Mouse (Mus musculus): ENCODE results near the gene Mael. TPM values are rescaled to one million over a fixed set of nuclear protein-coding genes. Genes with fewer than 3 reads are reported as not detected.

The Mael gene
- polyA plus RNA-seq, 1 experiment from 2014 or later: not detected

- ATAC-seq (ENCODE audit: low FRiP score): peak; percentile 77
- no peak overlapping the region for H3K27ac ChIP-seq (ENCODE audit: low read depth, low read length)
- DNase-seq (ENCODE audit: low spot score): peak; percentile 46
Measured at GRCm38 (mm10) chr1:166189821-166190220, 48.7 kb downstream of the Mael start.

GRCm38 (mm10) chr1:166185357-166185756, 53.2 kb downstream of the Mael start:
- DNase-seq (ENCODE audit: low spot score) (no peak), ATAC-seq (ENCODE audit: low FRiP score) (no peak)
- 85% methylated on average over 5 of the region's 5 CpGs for WGBS
- Histone ChIP-seq H3K4me2 (replicated peaks; ENCODE audit: low read depth, low read length) (no peak overlapping the region), H3K4me3 (ENCODE audit: low read depth, low read length) (no peak overlapping the region), H3K27me3 (ENCODE audit: control insufficient read depth, insufficient read depth, low read length) (no peaks in the 10 kb centered on the region), H3K9ac (ENCODE audit: low read depth, low read length) (no peak overlapping the region), H3K36me3 (ENCODE audit: control insufficient read depth, insufficient read depth, low read length) (no peaks in the 10 kb centered on the region), H3K9me3 (ENCODE audit: control insufficient read depth, low read length) (no peaks in the 10 kb centered on the region), H3K27ac (ENCODE audit: low read depth, low read length) (no peak overlapping the region), H3K4me1 (replicated peaks; ENCODE audit: control insufficient read depth, insufficient read depth, low read length) (no peaks in the 10 kb centered on the region)

More at GRCm38 (mm10) chr1:166189821-166190220, 48.7 kb downstream of the Mael start:
- H3K4me2 ChIP-seq (replicated peaks; ENCODE audit: low read depth, low read length): no peak overlapping the region
- WGBS: 62% methylated on average over 4 of the region's 4 CpGs
- no peaks in the 10 kb centered on the region for H3K27me3 ChIP-seq (ENCODE audit: control insufficient read depth, insufficient read depth, low read length)
- H3K4me1 ChIP-seq (replicated peaks; ENCODE audit: control insufficient read depth, insufficient read depth, low read length): no peaks in the 10 kb centered on the region
- H3K9ac ChIP-seq (ENCODE audit: low read depth, low read length): no peak overlapping the region
- no peak overlapping the region for H3K4me3 ChIP-seq (ENCODE audit: low read depth, low read length)
- H3K36me3 ChIP-seq (ENCODE audit: control insufficient read depth, insufficient read depth, low read length): no peaks in the 10 kb centered on the region
- no peaks in the 10 kb centered on the region for H3K9me3 ChIP-seq (ENCODE audit: control insufficient read depth, low read length)

DNA sequence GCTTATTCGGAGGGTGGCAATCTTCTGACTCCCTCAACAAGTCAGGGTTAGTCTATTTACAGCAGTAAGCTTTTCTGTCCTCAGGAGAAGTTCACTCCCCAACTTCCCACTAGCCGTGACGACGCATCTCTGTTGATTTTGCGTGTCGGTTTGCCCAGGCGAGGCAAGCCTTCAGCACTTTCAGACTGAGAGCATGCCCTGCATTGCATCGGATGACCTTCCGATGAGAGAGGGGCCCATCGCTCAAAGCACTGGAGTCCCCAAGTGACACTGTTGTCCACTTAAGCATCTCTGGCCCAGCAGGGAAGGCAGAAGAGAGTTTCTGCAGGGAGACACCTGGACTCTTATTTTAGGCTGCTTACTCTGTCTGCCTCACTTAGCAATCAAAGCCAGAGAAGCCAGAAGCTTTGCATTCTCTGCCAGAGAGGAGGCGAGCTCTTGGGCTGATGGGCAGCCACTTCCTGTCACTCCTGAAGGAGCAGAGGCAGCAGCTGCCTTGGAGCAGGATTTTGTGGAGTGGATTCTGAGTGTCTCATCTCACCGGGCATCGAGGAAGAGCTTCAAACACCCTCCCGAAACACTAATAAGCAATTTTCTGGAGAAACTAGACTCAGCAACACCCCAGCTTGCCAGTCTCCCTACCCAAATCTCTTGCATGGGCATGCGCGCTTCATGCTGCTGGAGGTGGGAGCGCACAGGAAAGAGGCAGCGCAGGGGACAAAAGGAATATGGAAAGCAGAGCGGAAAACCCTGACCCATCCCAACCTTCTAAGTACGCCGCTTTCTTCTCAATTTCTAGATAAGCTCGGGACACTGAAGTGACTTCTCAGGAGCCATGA, 53.9 kb downstream of the Mael start:
- H3K36me3 ChIP-seq (ENCODE audit: control insufficient read depth, insufficient read depth, low read length): no peaks in the 10 kb centered on the region
- no peaks in the 10 kb centered on the region for H3K9me3 ChIP-seq (ENCODE audit: control insufficient read depth, low read length)
- ATAC-seq (ENCODE audit: low FRiP score) (no peak), DNase-seq (ENCODE audit: low spot score) (no peak)
- H3K27ac ChIP-seq (ENCODE audit: low read depth, low read length): no peak overlapping the region
- H3K4me2 ChIP-seq (replicated peaks; ENCODE audit: low read depth, low read length): no peak overlapping the region
- H3K4me1 ChIP-seq (replicated peaks; ENCODE audit: control insufficient read depth, insufficient read depth, low read length): no peaks in the 10 kb centered on the region
- no peaks in the 10 kb centered on the region for H3K27me3 ChIP-seq (ENCODE audit: control insufficient read depth, insufficient read depth, low read length)
- H3K4me3 ChIP-seq (ENCODE audit: low read depth, low read length): no peak overlapping the region
- WGBS: 83% methylated on average over 22 of the region's 22 CpGs
- no peak overlapping the region for H3K9ac ChIP-seq (ENCODE audit: low read depth, low read length)

GRCm38 (mm10) chr1:166182952-166183627, 55.5 kb downstream of the Mael start:
- no peak overlapping the region for H3K9ac ChIP-seq (ENCODE audit: low read depth, low read length)
- WGBS: 91% methylated on average over 10 of the region's 10 CpGs
- H3K9me3 ChIP-seq (ENCODE audit: control insufficient read depth, low read length): no peaks in the 10 kb centered on the region
- no peak overlapping the region for H3K27ac ChIP-seq (ENCODE audit: low read depth, low read length)
- ATAC-seq (ENCODE audit: low FRiP score): no peak
- no peaks in the 10 kb centered on the region for H3K36me3 ChIP-seq (ENCODE audit: control insufficient read depth, insufficient read depth, low read length)
- no peak overlapping the region for H3K4me3 ChIP-seq (ENCODE audit: low read depth, low read length)
- no peak for DNase-seq (ENCODE audit: low spot score)
- H3K27me3 ChIP-seq (ENCODE audit: control insufficient read depth, insufficient read depth, low read length): no peaks in the 10 kb centered on the region
- H3K4me2 ChIP-seq (replicated peaks; ENCODE audit: low read depth, low read length): no peak overlapping the region
- no peaks in the 10 kb centered on the region for H3K4me1 ChIP-seq (replicated peaks; ENCODE audit: control insufficient read depth, insufficient read depth, low read length)

DNA sequence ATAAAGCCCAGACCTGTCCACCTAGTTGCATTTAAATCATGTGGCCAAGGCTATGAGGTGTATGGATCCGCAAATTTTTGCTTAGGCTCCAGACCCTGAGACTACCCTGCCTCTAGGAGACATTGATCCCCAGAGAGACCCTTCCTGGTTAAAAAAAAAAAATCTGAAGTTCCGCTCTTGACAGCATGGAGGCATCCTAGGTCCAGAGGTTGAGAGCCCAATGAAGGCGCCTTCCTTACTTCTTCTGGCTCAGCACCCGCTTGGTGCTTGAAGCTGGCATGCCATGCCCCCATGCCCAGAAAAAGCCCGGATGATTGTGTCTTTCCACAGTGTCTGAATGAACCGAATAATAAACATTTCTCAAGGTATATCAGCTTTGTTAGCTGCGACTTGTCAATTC, 57.0 kb downstream of the Mael start:
- Histone ChIP-seq H3K4me1 (replicated peaks; ENCODE audit: control insufficient read depth, insufficient read depth, low read length) (no peaks in the 10 kb centered on the region), H3K4me2 (replicated peaks; ENCODE audit: low read depth, low read length) (no peak overlapping the region), H3K27me3 (ENCODE audit: control insufficient read depth, insufficient read depth, low read length) (no peaks in the 10 kb centered on the region), H3K4me3 (ENCODE audit: low read depth, low read length) (no peak overlapping the region), H3K36me3 (ENCODE audit: control insufficient read depth, insufficient read depth, low read length) (no peaks in the 10 kb centered on the region), H3K9me3 (ENCODE audit: control insufficient read depth, low read length) (no peaks in the 10 kb centered on the region), H3K27ac (ENCODE audit: low read depth, low read length) (no peak overlapping the region), H3K9ac (ENCODE audit: low read depth, low read length) (no peak overlapping the region)
- 88% methylated on average over 7 of the region's 7 CpGs for WGBS
- ATAC-seq (ENCODE audit: low FRiP score) (no peak), DNase-seq (ENCODE audit: low spot score) (no peak)

DNA sequence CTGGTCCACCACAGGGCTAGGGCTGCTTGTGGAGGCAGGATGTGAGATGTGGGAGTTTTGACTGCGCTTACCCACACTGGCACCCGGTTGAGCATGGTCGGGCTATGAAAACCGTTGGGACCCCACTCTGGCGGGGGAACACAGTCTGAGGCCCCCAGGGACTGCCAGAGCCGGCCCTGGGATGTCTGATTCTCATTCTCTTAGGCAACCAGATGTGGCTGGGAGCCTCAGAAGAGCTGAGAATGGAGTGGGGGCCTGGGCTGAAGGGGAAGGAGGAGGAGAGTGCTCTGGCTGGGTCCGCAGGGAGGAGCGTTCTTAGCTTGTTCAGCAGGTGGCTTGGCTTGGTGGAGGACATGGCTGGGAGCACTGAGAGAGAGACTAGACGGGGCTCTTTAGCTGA, 64.9 kb downstream of the Mael start:
- Histone ChIP-seq H3K4me2 (replicated peaks; ENCODE audit: low read depth, low read length) (no peak overlapping the region), H3K9ac (ENCODE audit: low read depth, low read length) (no peak overlapping the region), H3K27ac (ENCODE audit: low read depth, low read length) (no peak overlapping the region), H3K36me3 (ENCODE audit: control insufficient read depth, insufficient read depth, low read length) (no peaks in the 10 kb centered on the region), H3K9me3 (ENCODE audit: control insufficient read depth, low read length) (no peaks in the 10 kb centered on the region), H3K4me1 (replicated peaks; ENCODE audit: control insufficient read depth, insufficient read depth, low read length) (no peaks in the 10 kb centered on the region), H3K27me3 (ENCODE audit: control insufficient read depth, insufficient read depth, low read length) (no peaks in the 10 kb centered on the region), H3K4me3 (ENCODE audit: low read depth, low read length) (no peak overlapping the region)
- 80% methylated on average over 9 of the region's 9 CpGs for WGBS
- no peak for ATAC-seq (ENCODE audit: low FRiP score)
- DNase-seq (ENCODE audit: low spot score): no peak

GRCm38 (mm10) chr1:166172992-166173391, 65.6 kb downstream of the Mael start:
- H3K4me1 ChIP-seq (replicated peaks; ENCODE audit: control insufficient read depth, insufficient read depth, low read length): no peaks in the 10 kb centered on the region
- DNase-seq (ENCODE audit: low spot score): no peak
- no peak overlapping the region for H3K4me3 ChIP-seq (ENCODE audit: low read depth, low read length)
- 87% methylated on average over 3 of the region's 3 CpGs for WGBS
- H3K27me3 ChIP-seq (ENCODE audit: control insufficient read depth, insufficient read depth, low read length): no peaks in the 10 kb centered on the region
- no peak for ATAC-seq (ENCODE audit: low FRiP score)
- no peak overlapping the region for H3K9ac ChIP-seq (ENCODE audit: low read depth, low read length)
- H3K36me3 ChIP-seq (ENCODE audit: control insufficient read depth, insufficient read depth, low read length): no peaks in the 10 kb centered on the region
- H3K27ac ChIP-seq (ENCODE audit: low read depth, low read length): no peak overlapping the region
- no peaks in the 10 kb centered on the region for H3K9me3 ChIP-seq (ENCODE audit: control insufficient read depth, low read length)
- no peak overlapping the region for H3K4me2 ChIP-seq (replicated peaks; ENCODE audit: low read depth, low read length)

DNA sequence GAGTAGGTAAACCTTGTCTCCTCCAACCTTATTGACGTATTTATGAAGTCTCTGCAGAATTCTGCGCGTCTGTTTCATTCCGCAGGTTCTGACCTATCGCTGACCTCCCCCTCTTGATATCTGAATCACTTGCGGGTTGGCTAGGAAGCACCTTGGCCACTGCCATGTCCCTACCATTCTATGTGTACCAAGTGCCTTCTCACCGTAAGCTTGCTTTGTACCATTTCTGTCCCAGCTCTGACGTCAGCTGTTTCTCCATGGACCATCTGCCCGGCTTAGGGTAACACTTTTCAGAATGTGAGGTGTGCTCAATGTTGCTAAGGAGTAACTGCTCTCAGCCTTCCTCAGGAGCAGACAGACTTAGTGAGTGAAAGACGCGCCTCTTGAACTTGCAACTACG, 67.7 kb downstream of the Mael start:
- Histone ChIP-seq H3K4me2 (replicated peaks; ENCODE audit: low read depth, low read length) (no peak overlapping the region), H3K9me3 (ENCODE audit: control insufficient read depth, low read length) (no peaks in the 10 kb centered on the region), H3K9ac (ENCODE audit: low read depth, low read length) (no peak overlapping the region), H3K4me1 (replicated peaks; ENCODE audit: control insufficient read depth, insufficient read depth, low read length) (no peaks in the 10 kb centered on the region), H3K27ac (ENCODE audit: low read depth, low read length) (no peak overlapping the region), H3K27me3 (ENCODE audit: control insufficient read depth, insufficient read depth, low read length) (no peaks in the 10 kb centered on the region), H3K4me3 (ENCODE audit: low read depth, low read length) (no peak overlapping the region), H3K36me3 (ENCODE audit: control insufficient read depth, insufficient read depth, low read length) (no peaks in the 10 kb centered on the region)
- ATAC-seq (ENCODE audit: low FRiP score) (no peak), DNase-seq (ENCODE audit: low spot score) (no peak)
- WGBS: 95% methylated on average over 12 of the region's 12 CpGs

DNA sequence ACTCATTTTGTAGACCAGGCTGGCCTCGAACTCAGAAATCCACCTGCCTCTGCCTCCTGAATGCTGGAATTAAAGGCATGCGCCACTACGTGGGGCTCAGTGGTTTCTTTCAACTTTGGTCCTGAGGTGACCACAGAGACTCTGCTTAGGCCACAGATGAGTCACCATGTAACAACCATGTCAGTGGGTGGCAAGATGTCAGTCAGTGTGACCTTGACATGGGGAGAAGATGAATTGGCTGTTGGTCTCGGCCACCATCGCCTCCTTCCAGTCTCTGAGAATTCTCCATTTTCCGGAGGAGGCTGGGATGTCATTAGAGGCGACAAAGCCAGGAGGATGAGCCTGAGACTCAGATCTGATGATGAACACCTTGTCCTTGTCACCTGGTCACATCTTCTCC, 68.8 kb downstream of the Mael start:
- ATAC-seq (ENCODE audit: low FRiP score) (no peak), DNase-seq (ENCODE audit: low spot score) (no peak)
- H3K9me3 ChIP-seq (ENCODE audit: control insufficient read depth, low read length): no peaks in the 10 kb centered on the region
- no peaks in the 10 kb centered on the region for H3K36me3 ChIP-seq (ENCODE audit: control insufficient read depth, insufficient read depth, low read length)
- no peak overlapping the region for H3K4me3 ChIP-seq (ENCODE audit: low read depth, low read length)
- H3K4me1 ChIP-seq (replicated peaks; ENCODE audit: control insufficient read depth, insufficient read depth, low read length): no peaks in the 10 kb centered on the region
- H3K27ac ChIP-seq (ENCODE audit: low read depth, low read length): no peak overlapping the region
- no peak overlapping the region for H3K9ac ChIP-seq (ENCODE audit: low read depth, low read length)
- no peaks in the 10 kb centered on the region for H3K27me3 ChIP-seq (ENCODE audit: control insufficient read depth, insufficient read depth, low read length)
- 92% methylated on average over 7 of the region's 7 CpGs for WGBS
- no peak overlapping the region for H3K4me2 ChIP-seq (replicated peaks; ENCODE audit: low read depth, low read length)

All from hindbrain, embryonic 11.5 days (tissue).